Mouse (Mus musculus) hindbrain, embryonic 16.5 days (tissue): ENCODE measurements around the gene Mypn. TPM values are rescaled to one million over a fixed set of nuclear protein-coding genes. Genes with fewer than 3 reads are reported as not detected.
A peak's percentile ranks its signal among the peaks of the same experiment; 100 is the strongest.

ENCODE experiments used
- ATAC-seq: fragments of 200-750 bp; cut with Nextera tagmentation; 2 replicates; pipeline ENCODE4 v1.8.0; 2017; ENCODE audit warnings: moderate TSS enrichment, moderate library complexity
- H3K27ac ChIP-seq: fragments of 300-500 bp; sonication (generic); 2 replicates; pipeline ENCODE4 v1.5.1; 2014; ENCODE audit warnings: low read depth, mild to moderate bottlenecking, control low read depth, low read length, moderate library complexity
- H3K27me3 ChIP-seq: fragments of 300-500 bp; sonication (generic); replicated peaks from 2 replicates; pipeline ENCODE4 v1.6.1; 2014; ENCODE audit warnings: low read length; ENCODE audit not compliant: control insufficient read depth, insufficient read depth
- H3K36me3 ChIP-seq: fragments of 300-500 bp; sonication (generic); 2 replicates; pipeline ENCODE4 v1.6.1; 2014; ENCODE audit warnings: mild to moderate bottlenecking, low read length, moderate library complexity, mixed read lengths; ENCODE audit not compliant: control insufficient read depth, insufficient read depth
- H3K4me1 ChIP-seq: fragments of 300-500 bp; sonication (generic); 2 replicates; pipeline ENCODE4 v1.6.1; 2014; ENCODE audit warnings: low read depth, low read length; ENCODE audit not compliant: control insufficient read depth, insufficient read depth
- H3K4me2 ChIP-seq: fragments of 300-500 bp; sonication (generic); 2 replicates; pipeline ENCODE4 v1.6.1; 2014; ENCODE audit warnings: mild to moderate bottlenecking, low read length, control low read depth, moderate library complexity
- H3K4me3 ChIP-seq: fragments of 300-500 bp; sonication (generic); 2 replicates; pipeline ENCODE4 v1.5.1; 2014; ENCODE audit warnings: mild to moderate bottlenecking, low read length, control low read depth, moderate library complexity
- H3K9ac ChIP-seq: fragments of 300-500 bp; sonication (generic); 2 replicates; pipeline ENCODE4 v1.6.1; 2014; ENCODE audit warnings: low read depth, mild to moderate bottlenecking, control low read depth, low read length, moderate library complexity
- H3K9me3 ChIP-seq: fragments of 300-500 bp; sonication (generic); 2 replicates; pipeline ENCODE4 v1.6.1; 2014; ENCODE audit warnings: mild to moderate bottlenecking, low read length, moderate library complexity; ENCODE audit not compliant: control insufficient read depth
- WGBS: fragments of 180-500 bp; shearing (Covaris S2); extraction: QIAGEN DNeasy Blood & Tissue Kit; methylation state at CpG from one replicate; pipeline ENCODE4 v1.1.7; 2014; 5-methylcytosine and 5-hydroxymethylcytosine counted together
- polyA plus RNA-seq: library from polyadenylated mRNA; unstranded; fragments of >200 nt; fragmentation: Nextera tagmentation; extraction: Ambion mirVana; gene quantifications from 2 replicates; pipeline ENCODE4 v1.2.1, GENCODE M21; 2015

The Mypn gene
- polyA plus RNA-seq, 1 experiment from 2014 or later: 1.0 TPM

DNA sequence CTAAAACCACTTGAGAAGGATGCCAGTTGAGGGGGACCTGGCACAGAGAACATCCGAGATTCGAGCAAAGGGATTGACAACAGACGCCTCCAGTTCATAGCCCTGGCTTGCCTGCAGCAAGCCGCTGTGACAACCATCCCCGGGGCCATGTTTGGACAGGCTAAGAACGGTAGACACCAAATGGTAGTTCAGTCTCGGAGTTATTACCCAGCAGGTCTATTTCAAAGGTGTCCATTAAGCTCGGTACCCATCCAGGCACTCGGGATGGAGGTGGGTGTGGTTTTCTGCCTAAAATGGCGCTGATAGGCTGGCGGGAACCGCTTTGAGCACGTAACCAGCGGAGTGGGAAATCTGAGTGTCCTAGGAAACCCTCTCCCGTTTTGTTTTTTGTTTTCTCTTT, 87.9 kb downstream of the Mypn start:
- Histone ChIP-seq H3K36me3 (no peaks in the 10 kb centered on the region), H3K9ac (no peak overlapping the region), H3K9me3 (no peaks in the 10 kb centered on the region), H3K4me2 (no peak overlapping the region), H3K27ac (no peak overlapping the region), H3K4me1 (no peaks in the 10 kb centered on the region), H3K27me3 (no peaks in the 10 kb centered on the region), H3K4me3 (no peak overlapping the region)
- ATAC-seq: no peak
- 86% methylated on average over 15 of the region's 15 CpGs for WGBS

DNA sequence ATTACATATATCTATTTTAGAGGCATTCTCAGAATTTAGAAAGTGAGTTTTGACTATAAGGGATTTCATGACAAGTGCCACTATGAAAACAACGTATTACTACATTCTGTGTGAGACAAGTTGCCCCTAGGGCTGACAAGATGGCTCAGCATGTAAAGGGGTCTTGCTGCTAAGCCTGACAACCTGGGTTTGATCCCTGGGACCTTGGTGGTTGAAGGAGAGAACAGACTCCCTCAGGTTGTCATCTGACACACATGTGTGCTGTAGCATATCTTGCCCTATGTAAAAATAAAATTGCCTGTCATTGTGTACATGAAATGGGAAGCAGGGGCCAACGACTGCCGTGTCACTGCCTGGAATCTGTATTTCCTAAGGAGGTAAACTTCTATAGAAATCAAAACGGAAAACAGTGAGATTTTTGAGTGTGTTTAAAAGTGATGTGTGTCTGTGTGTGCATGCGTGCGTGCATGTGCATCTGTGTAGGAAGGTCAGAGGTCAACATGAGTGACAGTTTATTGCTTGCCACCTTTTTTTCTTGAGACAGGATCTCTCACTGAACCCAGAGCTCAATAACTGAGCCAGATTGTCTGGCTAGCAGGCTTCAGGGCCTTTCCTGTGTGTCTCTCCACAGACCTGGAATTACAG, 89.9 kb downstream of the Mypn start:
- no peaks in the 10 kb centered on the region for H3K36me3 ChIP-seq
- no peak overlapping the region for H3K4me2 ChIP-seq
- H3K9me3 ChIP-seq: no peaks in the 10 kb centered on the region
- H3K9ac ChIP-seq: no peak overlapping the region
- WGBS: 84% methylated on average over 6 of the region's 6 CpGs
- H3K4me3 ChIP-seq: no peak overlapping the region
- no peak overlapping the region for H3K27ac ChIP-seq
- ATAC-seq: no peak
- no peaks in the 10 kb centered on the region for H3K4me1 ChIP-seq
- no peaks in the 10 kb centered on the region for H3K27me3 ChIP-seq

DNA sequence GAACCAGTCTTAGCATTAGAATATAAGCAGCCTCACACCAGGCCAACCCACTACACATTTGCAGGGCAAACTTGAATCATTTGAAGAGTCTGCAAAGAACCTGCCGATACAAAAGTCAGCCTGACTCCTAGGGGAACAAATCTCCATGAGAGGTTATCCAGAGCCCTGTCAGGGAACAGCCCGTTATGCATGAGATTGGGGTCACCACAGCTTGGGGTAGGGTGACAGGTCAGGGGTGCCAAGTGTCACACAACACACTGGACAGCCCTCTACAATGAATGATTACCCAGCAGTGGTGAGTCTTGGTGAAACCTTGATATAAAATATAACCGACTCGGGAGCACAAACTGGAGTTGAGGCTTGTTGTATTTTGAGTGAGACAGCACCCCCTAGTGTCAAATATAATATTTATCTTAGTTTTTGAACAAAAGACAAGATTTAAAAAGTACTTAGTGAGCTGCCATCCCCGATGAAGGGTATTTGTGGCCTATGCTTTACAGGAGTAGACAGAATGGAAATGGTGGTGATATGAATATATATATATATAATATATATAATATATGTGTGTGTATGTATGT, 90.6 kb downstream of the Mypn start:
- no peak overlapping the region for H3K27ac ChIP-seq
- H3K36me3 ChIP-seq: no peaks in the 10 kb centered on the region
- no peak for ATAC-seq
- WGBS: 45% methylated on average over 5 of the region's 5 CpGs
- no peak overlapping the region for H3K9ac ChIP-seq
- no peaks in the 10 kb centered on the region for H3K27me3 ChIP-seq
- no peaks in the 10 kb centered on the region for H3K4me1 ChIP-seq
- H3K9me3 ChIP-seq: no peaks in the 10 kb centered on the region
- H3K4me3 ChIP-seq: no peak overlapping the region
- H3K4me2 ChIP-seq: no peak overlapping the region

DNA sequence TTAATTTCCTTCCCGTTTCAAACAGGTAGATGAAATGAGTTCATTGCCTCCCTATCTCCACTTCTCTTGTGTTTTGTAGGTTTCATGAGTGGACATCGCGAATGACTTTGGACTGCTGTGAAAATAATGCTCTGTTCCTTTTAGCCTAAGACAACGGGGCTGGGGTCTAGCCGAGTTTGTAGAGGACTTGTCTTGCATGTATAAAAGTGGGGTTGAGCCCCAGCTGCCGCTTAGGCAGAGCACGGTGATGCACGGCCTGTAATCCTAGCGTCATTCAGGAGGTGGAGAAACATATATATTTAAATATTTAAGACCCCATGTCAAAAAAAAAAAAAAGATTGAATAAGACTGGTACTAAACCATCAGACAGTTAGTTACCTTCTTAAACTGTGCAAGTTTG, 103.1 kb downstream of the Mypn start:
- H3K4me1 ChIP-seq: peaks cover 7% of the 10 kb centered on the region
- H3K9me3 ChIP-seq: no peaks in the 10 kb centered on the region
- H3K27me3 ChIP-seq: peaks cover 4% of the 10 kb centered on the region; the same call in 1 of the 2 replicates
- WGBS: 8% methylated on average over 9 of the region's 9 CpGs
- peak overlapping the region; percentile 97 for H3K4me2 ChIP-seq
- peak overlapping the region; percentile 73 for H3K4me3 ChIP-seq
- H3K9ac ChIP-seq: peak overlapping the region; percentile 83
- ATAC-seq: 0 out of 2 replicates have a peak, but pooled peaks have one; percentile 9
- peak overlapping the region; percentile 66; the same call in 1 of the 2 replicates for H3K27ac ChIP-seq
- no peaks in the 10 kb centered on the region for H3K36me3 ChIP-seq

DNA sequence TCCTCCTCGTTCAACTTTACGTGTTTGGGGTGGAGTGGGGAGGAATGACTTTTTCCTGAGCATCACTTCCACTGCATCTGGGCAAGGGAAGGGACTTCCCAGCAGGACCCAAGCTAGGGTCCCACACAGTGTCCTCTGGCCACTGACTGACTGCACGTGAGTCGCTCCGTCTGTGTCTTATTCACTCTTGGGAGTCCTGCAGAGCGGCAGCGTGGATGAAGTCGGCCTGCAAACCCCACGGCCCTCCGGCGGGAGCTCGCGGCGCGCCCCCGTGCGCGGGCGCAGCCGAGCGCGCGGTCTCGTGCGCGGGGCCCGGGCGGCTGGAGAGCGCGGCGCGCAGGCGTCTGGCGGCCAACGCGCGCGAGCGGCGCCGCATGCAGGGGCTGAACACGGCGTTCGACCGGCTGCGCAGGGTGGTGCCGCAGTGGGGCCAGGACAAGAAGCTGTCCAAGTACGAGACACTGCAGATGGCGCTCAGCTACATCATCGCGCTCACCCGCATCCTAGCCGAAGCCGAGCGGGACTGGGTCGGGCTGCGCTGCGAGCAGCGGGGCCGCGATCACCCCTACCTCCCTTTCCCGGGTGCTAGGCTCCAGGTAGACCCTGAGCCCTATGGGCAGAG, 103.7 kb downstream of the Mypn start:
- under 1% methylated on average over 56 of the region's 62 CpGs for WGBS
- H3K27ac ChIP-seq: peak overlapping the region; percentile 66

DNA sequence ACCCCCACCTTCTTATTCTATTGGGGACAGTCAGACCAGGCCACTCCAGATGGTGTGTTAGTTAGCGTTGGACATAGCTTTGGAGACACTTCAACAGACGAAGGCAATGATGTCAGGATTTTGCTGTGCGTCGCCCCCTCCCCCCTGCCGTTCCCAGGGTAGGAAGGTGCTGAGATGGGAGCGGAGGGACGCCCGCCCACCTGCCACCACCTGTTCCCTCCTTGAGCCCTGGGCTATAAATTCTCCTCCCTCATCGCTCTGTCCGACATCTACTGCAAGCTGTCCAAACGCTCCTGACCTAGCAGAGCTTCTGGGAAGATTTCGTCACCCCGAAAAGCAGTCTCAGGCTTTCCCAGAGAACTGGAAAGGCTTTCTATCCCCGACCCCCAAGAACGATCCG, 104.2 kb downstream of the Mypn start, which contains the start of gene Atoh7:
Gene Atoh7, plus strand, starts transcription at position 131 of the 400 bp plus-strand sequence.
- peak; percentile 7; the same call in 1 of the 2 replicates for ATAC-seq
- Histone ChIP-seq H3K9me3 (no peaks in the 10 kb centered on the region), H3K4me3 (peak within 1 kb of the TSS; percentile 73), H3K4me1 (peaks cover 7% of the 10 kb centered on the region), H3K27me3 (peaks cover 4% of the 10 kb centered on the region; the same call in 1 of the 2 replicates), H3K4me2 (peak within 1 kb of the TSS; percentile 97), H3K27ac (peak within 1 kb of the TSS; percentile 66), H3K9ac (peak within 1 kb of the TSS; percentile 83), H3K36me3 (no peaks in the 10 kb centered on the region)
- 5% methylated on average over 16 of the region's 16 CpGs for WGBS

More for the DNA sequence above, 103.7 kb downstream of the Mypn start:
- Histone ChIP-seq H3K4me3 (peak overlapping the region; percentile 73), H3K4me2 (peak overlapping the region; percentile 97), H3K9ac (peak overlapping the region; percentile 83), H3K27me3 (peaks cover 4% of the 10 kb centered on the region; the same call in 1 of the 2 replicates), H3K9me3 (no peaks in the 10 kb centered on the region), H3K4me1 (peaks cover 7% of the 10 kb centered on the region), H3K36me3 (no peaks in the 10 kb centered on the region)
- ATAC-seq: peak; percentile 96

DNA sequence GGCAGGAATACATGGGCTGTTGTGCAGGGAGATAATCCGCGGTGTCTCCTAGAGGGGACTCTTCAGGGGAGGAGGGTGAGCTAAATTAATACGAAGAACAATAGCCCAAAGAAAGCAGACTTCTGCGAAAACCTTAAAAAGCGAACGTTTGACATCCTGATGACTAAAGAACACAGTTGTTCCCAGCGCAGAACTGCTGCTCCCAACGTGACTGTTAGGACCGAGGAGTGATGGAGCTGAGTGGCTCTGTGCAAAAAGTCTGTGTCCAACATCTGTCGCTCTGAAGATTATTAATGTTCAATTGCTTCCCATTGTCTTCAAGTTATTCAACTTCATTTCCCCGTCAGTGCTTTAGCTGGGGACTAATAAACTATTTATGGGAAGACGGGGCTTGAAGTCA, 105.6 kb downstream of the Mypn start:
- Histone ChIP-seq H3K4me3 (no peak overlapping the region), H3K27me3 (peaks cover 4% of the 10 kb centered on the region; the same call in 1 of the 2 replicates), H3K9me3 (no peaks in the 10 kb centered on the region), H3K4me1 (peaks cover 7% of the 10 kb centered on the region), H3K4me2 (no peak overlapping the region), H3K27ac (no peak overlapping the region), H3K9ac (no peak overlapping the region), H3K36me3 (no peaks in the 10 kb centered on the region)
- WGBS: 45% methylated on average over 12 of the region's 12 CpGs
- ATAC-seq: no peak

DNA sequence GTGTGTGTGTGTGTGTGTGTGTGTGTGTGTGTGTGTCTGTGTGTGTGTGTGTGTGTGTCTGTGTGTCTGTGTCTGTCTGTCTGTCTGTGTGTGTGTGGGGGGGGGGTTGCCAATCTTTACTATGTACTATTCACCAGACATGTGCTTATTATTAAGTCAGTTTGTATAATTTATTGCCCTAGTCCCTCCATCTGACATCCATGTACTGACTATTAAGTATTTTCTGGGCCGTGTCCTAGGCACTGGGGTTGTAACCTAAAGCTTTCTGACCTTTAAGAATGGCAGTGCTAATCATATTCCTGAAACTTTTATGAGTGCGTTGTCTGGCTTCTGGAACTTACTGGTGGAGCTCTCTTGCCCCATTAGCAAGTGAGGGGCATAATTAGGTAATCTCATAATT, 107.0 kb downstream of the Mypn start:
- H3K27me3 ChIP-seq: peaks cover 4% of the 10 kb centered on the region; the same call in 1 of the 2 replicates
- no peaks in the 10 kb centered on the region for H3K36me3 ChIP-seq
- no peak overlapping the region for H3K27ac ChIP-seq
- no peaks in the 10 kb centered on the region for H3K9me3 ChIP-seq
- H3K9ac ChIP-seq: no peak overlapping the region
- peaks cover 7% of the 10 kb centered on the region for H3K4me1 ChIP-seq
- WGBS: 75% methylated on average over 2 of the region's 2 CpGs
- no peak for ATAC-seq
- no peak overlapping the region for H3K4me3 ChIP-seq
- no peak overlapping the region for H3K4me2 ChIP-seq
